Mouse (Mus musculus) brain, embryonic 14.5 days (tissue): ENCODE measurements at regions not wholly inside any gene's neighbourhood (a gene's known extent, or its start where the extent isn't known, plus 50 kb on each side); places are given as distances from the start of the nearest gene placed in this dataset.

Source experiments
- CTCF ChIP-seq: fragments of 200-500 bp; IDR thresholded peaks from 2 replicates; pipeline ENCODE4 v1.5.1; 2012; ENCODE audit warnings: inconsistent platforms, mild to moderate bottlenecking, moderate library complexity, borderline replicate concordance; ENCODE audit not compliant: insufficient read depth, insufficient read length; ENCODE audit errors: extremely low read depth
- POLR2A ChIP-seq: fragments of 200-500 bp; IDR thresholded peaks from 2 replicates; pipeline ENCODE4 v1.6.1; 2012; ENCODE audit warnings: mild to moderate bottlenecking, inconsistent platforms, borderline replicate concordance; ENCODE audit not compliant: poor library complexity, insufficient read depth, insufficient read length, severe bottlenecking; ENCODE audit errors: extremely low read depth

GRCm38 (mm10) chr8:26384994-26385345, 265.6 kb downstream of the Gm45692 start:
- no peak for TF ChIP-seq CTCF
- no peak for TF ChIP-seq POLR2A
